In genomic region chr10:116018480-116018891, GRCm38 (mm10) we compare ENCODE assay signal across 7 mouse cellular contexts. TPM values are rescaled to one million over a fixed set of nuclear protein-coding genes. Genes with fewer than 3 reads are reported as not detected.
A peak's percentile ranks its signal among the peaks of the same experiment; 100 is the strongest.
DNase-seq lines count a peak whose midpoint lies in the region; ATAC-seq and TF ChIP-seq lines count a peak whose summit lies in the region.

No protein-coding gene starts in this region.

- H3K36me3 ChIP-seq in lung, embryonic 15.5 days, result no peaks in the 10 kb centered on the region
- H3K36me3 ChIP-seq in forebrain, embryonic 15.5 days, result no peaks in the 10 kb centered on the region
- H3K36me3 ChIP-seq in limb, embryonic 14.5 days (ENCODE audit: control insufficient read depth, insufficient read depth, low read length), result no peaks in the 10 kb centered on the region
- H3K36me3 ChIP-seq in stomach, embryonic 15.5 days, result no peaks in the 10 kb centered on the region

- 0 out of 2 replicates have a peak, but pooled peaks cover 10% of the 10 kb centered on the region for H3K4me1 ChIP-seq in lung, embryonic 15.5 days
- peaks cover 17% of the 10 kb centered on the region for H3K4me1 ChIP-seq in forebrain, embryonic 15.5 days
- peaks cover 12% of the 10 kb centered on the region for H3K4me1 ChIP-seq in limb, embryonic 14.5 days (ENCODE audit: control insufficient read depth, insufficient read depth, low read length)
- H3K4me1 ChIP-seq in stomach, embryonic 15.5 days, result peaks cover 11% of the 10 kb centered on the region; the same call in 1 of the 2 replicates

- H3K4me2 ChIP-seq in lung, embryonic 15.5 days, result peak overlapping the region; percentile 65
- H3K4me2 ChIP-seq in forebrain, embryonic 15.5 days (replicated peaks), result peak overlapping the region; percentile 80
- H3K4me2 ChIP-seq in limb, embryonic 14.5 days (replicated peaks; ENCODE audit: low read depth, low read length, severe bottlenecking), result peak overlapping the region; percentile 60
- H3K4me2 ChIP-seq in stomach, embryonic 15.5 days, result peak overlapping the region; percentile 53

- intact Hi-C loops in left cerebral cortex, postnatal 4 days (cut with DNase I), result loop anchor here (10.0 kb wide), 1 partner anchor 176 kb away; no protein-coding TSS in a partner anchor

- no peaks in the 10 kb centered on the region for H3K9me3 ChIP-seq in lung, embryonic 15.5 days
- no peaks in the 10 kb centered on the region for H3K9me3 ChIP-seq in forebrain, embryonic 15.5 days
- H3K9me3 ChIP-seq in limb, embryonic 14.5 days (ENCODE audit: control insufficient read depth, low read length), result no peaks in the 10 kb centered on the region
- no peaks in the 10 kb centered on the region for H3K9me3 ChIP-seq in stomach, embryonic 15.5 days

- no peak overlapping the region for H3K9ac ChIP-seq in lung, embryonic 15.5 days
- peak overlapping the region; percentile 63 for H3K9ac ChIP-seq in forebrain, embryonic 15.5 days (replicated peaks)
- H3K9ac ChIP-seq in limb, embryonic 14.5 days (ENCODE audit: low read depth, low read length, severe bottlenecking), result no peak overlapping the region
- H3K9ac ChIP-seq in stomach, embryonic 15.5 days, result no peak overlapping the region

- H3K27me3 ChIP-seq in lung, embryonic 15.5 days, result peaks cover 12% of the 10 kb centered on the region
- H3K27me3 ChIP-seq in forebrain, embryonic 15.5 days, result no peaks in the 10 kb centered on the region
- peaks cover 12% of the 10 kb centered on the region for H3K27me3 ChIP-seq in limb, embryonic 14.5 days (ENCODE audit: control insufficient read depth, insufficient read depth, low read length)
- H3K27me3 ChIP-seq in stomach, embryonic 15.5 days (replicated peaks), result 0 out of 2 replicates have a peak, but pooled peaks cover 5% of the 10 kb centered on the region

- DNase-seq in lung, postnatal 10 days, result no peak
- DNase-seq in limb, embryonic 14.5 days (ENCODE audit: low spot score), result no peak
- DNase-seq in left cerebral cortex, postnatal 4 days, result no peak
- no peak for DNase-seq in thymus, postnatal 36 days

- TF ChIP-seq POLR2A in limb, embryonic 14.5 days (IDR thresholded peaks at IDR 0.05; ENCODE audit: borderline replicate concordance, extremely low read depth, insufficient read depth, insufficient read length), result no peak

- peak overlapping the region; percentile 33 for H3K4me3 ChIP-seq in lung, embryonic 15.5 days
- H3K4me3 ChIP-seq in forebrain, embryonic 15.5 days, result peak overlapping the region; percentile 69
- peak overlapping the region; percentile 34 for H3K4me3 ChIP-seq in limb, embryonic 14.5 days (replicated peaks; ENCODE audit: low read length)
- peak overlapping the region; percentile 36 for H3K4me3 ChIP-seq in stomach, embryonic 15.5 days (replicated peaks)

- H3K27ac ChIP-seq in lung, embryonic 15.5 days, result no peak overlapping the region
- H3K27ac ChIP-seq in forebrain, embryonic 15.5 days (replicated peaks), result peak overlapping the region; percentile 74
- H3K27ac ChIP-seq in limb, embryonic 14.5 days (replicated peaks; ENCODE audit: low read depth, low read length), result no peak overlapping the region
- H3K27ac ChIP-seq in stomach, embryonic 15.5 days, result no peak overlapping the region

- ATAC-seq in lung, embryonic 15.5 days (ENCODE audit: borderline replicate concordance, extremely low read depth, low FRiP score, low TSS enrichment), result peak; percentile 31; the same call in 1 of the 2 replicates
- peak; percentile 88 for ATAC-seq in forebrain, embryonic 15.5 days (replicated peaks)
- ATAC-seq in limb, embryonic 14.5 days (ENCODE audit: low FRiP score, low read depth), result 0 out of 2 replicates have a peak, but pooled peaks have one; percentile 7
- no peak for ATAC-seq in stomach, embryonic 15.5 days (ENCODE audit: insufficient read depth, low FRiP score, low read depth)

- 1% methylated on average over 17 of the region's 17 CpGs for WGBS in lung, embryonic 15.5 days
- 1% methylated on average over 17 of the region's 17 CpGs for WGBS in forebrain, embryonic 15.5 days
- 2% methylated on average over 17 of the region's 17 CpGs for WGBS in limb, embryonic 14.5 days
- 2% methylated on average over 17 of the region's 17 CpGs for WGBS in stomach, embryonic 15.5 days

RNA-seq across cellular contexts. Expression of gene Ptprr, which starts 0.5 kb away (rescaled TPM):
- 0.36 and 0.39 TPM in 2 replicates for polyA plus RNA-seq in lung, embryonic 15.5 days (2015; fragmentation: Nextera tagmentation; extraction: Ambion mirVana)
- polyA plus RNA-seq in forebrain, embryonic 15.5 days (2015; fragmentation: Nextera tagmentation; extraction: Ambion mirVana), result 7.0 and 9.2 TPM in 2 replicates
- polyA plus RNA-seq in limb, embryonic 14.5 days (2012; rRNA removed), result 0.15 and 0.16 TPM in 2 replicates
- 0.41 and 0.55 TPM in 2 replicates for polyA plus RNA-seq in limb, embryonic 14.5 days (2014; fragmentation: Nextera tagmentation; extraction: Ambion mirVana)
- 1.8 and 2.6 TPM in 2 replicates for polyA plus RNA-seq in stomach, embryonic 15.5 days (2015; fragmentation: Nextera tagmentation; extraction: Ambion mirVana)
- total RNA-seq in left cerebral cortex, postnatal 4 days (2021), result 10 to 100 TPM; 22.0 to 23.5 TPM
